Mouse (Mus musculus) CH12.LX (cell line): ENCODE results near the gene Stk17b. TPM values are rescaled to one million over a fixed set of nuclear protein-coding genes. Genes with fewer than 3 reads are reported as not detected.

ENCODE experiments used
- DNase-seq: peaks from one replicate; pipeline ENCODE4 v3.0.0-alpha.2; 2013; ENCODE audit errors: extremely low read depth
- H3K27ac ChIP-seq: 2 replicates; pipeline ENCODE4 v1.5.1; 2012; ENCODE audit warnings: low read depth, mild to moderate bottlenecking, control low read depth, moderate library complexity; ENCODE audit not compliant: insufficient read depth
- H3K27me3 ChIP-seq: replicated peaks from 2 replicates; pipeline ENCODE3; 2012; ENCODE audit warnings: inconsistent platforms
- H3K36me3 ChIP-seq, 2 experiments: replicated peaks in 1 of 2; 2 replicates each; pipeline versions ENCODE3 to v1.6.1; 2012; ENCODE audit warnings: inconsistent platforms in 1 of 2, low read length in 1 of 2, mild to moderate bottlenecking in 1 of 2, mixed read lengths in 1 of 2, moderate library complexity in 1 of 2; ENCODE audit not compliant: control insufficient read depth in 1 of 2, insufficient read depth in 1 of 2
- H3K4me1 ChIP-seq, 2 experiments: 2 replicates each; pipeline ENCODE4 v1.6.1; 2012; ENCODE audit warnings: inconsistent platforms in 1 of 2, moderate library complexity in 1 of 2; ENCODE audit not compliant: insufficient read depth in 2 of 2, control insufficient read depth in 1 of 2
- H3K4me2 ChIP-seq: 2 replicates; pipeline ENCODE4 v1.6.1; 2012; ENCODE audit warnings: low read depth, mild to moderate bottlenecking, control low read depth; ENCODE audit not compliant: poor library complexity, insufficient read depth, severe bottlenecking
- H3K4me3 ChIP-seq, 3 experiments: fragments of 150-350 bp in 1 of 3; sonication (generic) in 1 of 3; replicated peaks in 1 of 3; 2 replicates each; pipeline versions ENCODE3 to v1.5.1; 2011 to 2012; ENCODE audit warnings: low read depth in 2 of 3, low read length in 2 of 3, mild to moderate bottlenecking in 2 of 3, moderate library complexity in 2 of 3, control low read depth in 1 of 3, improper control_type of control experiment in 1 of 3, inconsistent platforms in 1 of 3, mixed read lengths in 1 of 3; ENCODE audit not compliant: poor library complexity in 1 of 3
- H3K79me2 ChIP-seq: replicated peaks from 2 replicates; pipeline ENCODE4 v1.6.1; 2012; ENCODE audit warnings: mild to moderate bottlenecking, moderate library complexity; ENCODE audit not compliant: control insufficient read depth, poor library complexity, insufficient read depth, severe bottlenecking; ENCODE audit errors: extremely low read depth
- H3K9ac ChIP-seq: 2 replicates; pipeline ENCODE4 v1.6.1; 2012; ENCODE audit warnings: low read depth, mild to moderate bottlenecking, control low read depth, moderate library complexity; ENCODE audit not compliant: insufficient read depth
- H3K9me3 ChIP-seq: replicated peaks from 2 replicates; pipeline ENCODE3; 2012; ENCODE audit warnings: low read length, inconsistent platforms, mixed read lengths
- BHLHE40 ChIP-seq: IDR thresholded peaks from 2 replicates; pipeline ENCODE4 v1.6.1; 2011; ENCODE audit warnings: mild to moderate bottlenecking, low read depth, low read length, improper control_type of control experiment
- CHD1 ChIP-seq: IDR thresholded peaks from 2 replicates; pipeline ENCODE4 v1.6.1; 2012; ENCODE audit warnings: low read depth, low read length, improper control_type of control experiment, inconsistent platforms
- CHD2 ChIP-seq: IDR thresholded peaks from 2 replicates; pipeline ENCODE4 v1.6.1; 2011; ENCODE audit warnings: low read length, improper control_type of control experiment
- ELF1 ChIP-seq: IDR thresholded peaks from 2 replicates; pipeline ENCODE4 v1.6.1; 2014; ENCODE audit warnings: low read depth, mild to moderate bottlenecking, inconsistent platforms, low read length, improper control_type of control experiment
- EP300 ChIP-seq: IDR thresholded peaks from 2 replicates; pipeline ENCODE4 v1.6.1; 2011; ENCODE audit warnings: low read length, improper control_type of control experiment
- ETS1 ChIP-seq: conservative IDR thresholded peaks from 2 replicates; pipeline ENCODE4 v1.6.1; 2012; ENCODE audit warnings: low read depth, mild to moderate bottlenecking, inconsistent platforms, low read length, improper control_type of control experiment, moderate library complexity
- GABPA ChIP-seq: IDR thresholded peaks from 2 replicates; pipeline ENCODE4 v1.6.1; 2012; ENCODE audit warnings: low read depth, low read length, improper control_type of control experiment, inconsistent platforms; ENCODE audit not compliant: insufficient replicate concordance
- HCFC1 ChIP-seq: IDR thresholded peaks from 2 replicates; pipeline ENCODE4 v1.6.1; 2012; ENCODE audit warnings: low read depth, mild to moderate bottlenecking, inconsistent platforms, low read length, improper control_type of control experiment
- IRF4 ChIP-seq: IDR thresholded peaks from 2 replicates; pipeline ENCODE4 v1.6.1; 2014; ENCODE audit warnings: low read depth, mild to moderate bottlenecking, inconsistent platforms, low read length, improper control_type of control experiment
- JUN ChIP-seq: IDR thresholded peaks from 2 replicates; pipeline ENCODE4 v1.6.1; 2011; ENCODE audit warnings: low read depth, mild to moderate bottlenecking, low read length, improper control_type of control experiment, moderate library complexity; ENCODE audit not compliant: insufficient read depth
- JUND ChIP-seq: conservative IDR thresholded peaks from 2 replicates; pipeline ENCODE4 v1.6.1; 2011; ENCODE audit warnings: low read depth, low read length, improper control_type of control experiment
- KAT2A ChIP-seq: IDR thresholded peaks from 2 replicates; pipeline ENCODE4 v1.6.1; 2012; ENCODE audit warnings: low read length, improper control_type of control experiment, inconsistent platforms; ENCODE audit not compliant: insufficient replicate concordance
- MAFK ChIP-seq: IDR thresholded peaks from 2 replicates; pipeline ENCODE4 v1.6.1; 2011; ENCODE audit warnings: low read length, improper control_type of control experiment; ENCODE audit not compliant: insufficient replicate concordance
- MAX ChIP-seq: IDR thresholded peaks from 2 replicates; pipeline ENCODE4 v1.6.1; 2011; ENCODE audit warnings: low read length, improper control_type of control experiment
- MAZ ChIP-seq: IDR thresholded peaks from 2 replicates; pipeline ENCODE4 v1.6.1; 2012; ENCODE audit warnings: low read depth, mild to moderate bottlenecking, inconsistent platforms, low read length, improper control_type of control experiment, moderate library complexity
- MEF2A ChIP-seq: IDR thresholded peaks from 2 replicates; pipeline ENCODE4 v1.6.1; 2014; ENCODE audit warnings: low read depth, mild to moderate bottlenecking, inconsistent platforms, low read length, improper control_type of control experiment, borderline replicate concordance
- MXI1 ChIP-seq: IDR thresholded peaks from 2 replicates; pipeline ENCODE4 v1.6.1; 2011; ENCODE audit warnings: mild to moderate bottlenecking, low read depth, low read length, improper control_type of control experiment
- NELFE ChIP-seq: IDR thresholded peaks from 2 replicates; pipeline ENCODE4 v1.6.1; 2011; ENCODE audit warnings: low read depth, low read length, improper control_type of control experiment
- NRF1 ChIP-seq: IDR thresholded peaks from 2 replicates; pipeline ENCODE4 v1.6.1; 2014; ENCODE audit warnings: low read depth, mild to moderate bottlenecking, inconsistent platforms, low read length, improper control_type of control experiment, moderate library complexity
- PAX5 ChIP-seq: IDR thresholded peaks from 2 replicates; pipeline ENCODE4 v1.6.1; 2012; ENCODE audit warnings: low read length, inconsistent platforms, mixed read lengths
- POLR2A ChIP-seq: IDR thresholded peaks from 2 replicates; pipeline ENCODE4 v1.6.1; 2011; ENCODE audit warnings: low read depth, mild to moderate bottlenecking, improper control_type of control experiment, low read length
- RAD21 ChIP-seq: IDR thresholded peaks from 2 replicates; pipeline ENCODE4 v1.6.1; 2011; ENCODE audit warnings: low read depth, mild to moderate bottlenecking, low read length, improper control_type of control experiment, moderate library complexity
- RCOR1 ChIP-seq: conservative IDR thresholded peaks from 2 replicates; pipeline ENCODE4 v1.6.1; 2012; ENCODE audit warnings: low read depth, mild to moderate bottlenecking, inconsistent platforms, low read length, improper control_type of control experiment
- SIN3A ChIP-seq: IDR thresholded peaks from 2 replicates; pipeline ENCODE4 v1.6.1; 2012; ENCODE audit warnings: low read length, improper control_type of control experiment, inconsistent platforms
- TBP ChIP-seq: conservative IDR thresholded peaks from 2 replicates; pipeline ENCODE4 v1.6.1; 2011; ENCODE audit warnings: low read depth, low read length, improper control_type of control experiment
- TCF12 ChIP-seq: IDR thresholded peaks from 2 replicates; pipeline ENCODE4 v1.6.1; 2014; ENCODE audit warnings: low read depth, mild to moderate bottlenecking, inconsistent platforms, low read length, improper control_type of control experiment
- USF1 ChIP-seq: IDR thresholded peaks from 2 replicates; pipeline ENCODE4 v1.6.1; 2014; ENCODE audit warnings: low read depth, mild to moderate bottlenecking, inconsistent platforms, low read length, improper control_type of control experiment
- USF2 ChIP-seq: conservative IDR thresholded peaks from 2 replicates; pipeline ENCODE4 v1.6.1; 2011; ENCODE audit warnings: low read depth, low read length, improper control_type of control experiment
- ZC3H11A ChIP-seq: IDR thresholded peaks from 2 replicates; pipeline ENCODE4 v1.6.1; 2012; ENCODE audit warnings: low read depth, mild to moderate bottlenecking, inconsistent platforms, low read length, improper control_type of control experiment
- ZKSCAN1 ChIP-seq: IDR thresholded peaks from 2 replicates; pipeline ENCODE4 v1.6.1; 2012; ENCODE audit warnings: low read depth, inconsistent platforms, low read length, improper control_type of control experiment, borderline replicate concordance
- ZMIZ1 ChIP-seq: IDR thresholded peaks from 2 replicates; pipeline ENCODE4 v1.6.1; 2012; ENCODE audit warnings: low read depth, mild to moderate bottlenecking, inconsistent platforms, low read length, improper control_type of control experiment
- ZNF384 ChIP-seq: IDR thresholded peaks from 2 replicates; pipeline ENCODE4 v1.6.1; 2012; ENCODE audit warnings: low read depth, low read length, improper control_type of control experiment, inconsistent platforms
- dilution Hi-C: fragments of 300-500 bp; cut with MboI; formaldehyde crosslinking; loops from 2 replicates; pipeline ENCODE4 v1.14.3; 2020; ENCODE audit warnings: low sequenced_read_pairs; ENCODE audit not compliant: extremely low pct_unique_long_range_greater_than_20kb, extremely low pct_ligation_motif_present
- in situ Hi-C: fragments of 300-500 bp; cut with MboI; formaldehyde crosslinking; loops from 3 replicates; pipeline ENCODE4 v1.14.3; 2019; ENCODE audit warnings: low sequenced_read_pairs, low pct_ligation_motif_present, low pct_unique_long_range_greater_than_20kb, mixed read lengths
- polyA plus RNA-seq: library from polyadenylated mRNA; unstranded; fragments of >175 nt; gene quantifications from 2 replicates; pipeline ENCODE4 v1.2.1, GENCODE M21; 2012; ENCODE audit warnings: low read depth; ENCODE audit not compliant: insufficient read length
- total RNA-seq, 2 experiments: library from RNA; depleted of rRNA; stranded (reverse); fragments of 300-350 nt in 1 of 2; fragments of >200 nt in 1 of 2; gene quantifications; 2 replicates each; pipeline ENCODE4 v1.2.3; 2012 to 2014

Stk17b gene
- total and polyA plus RNA-seq, 3 experiments: 25.2 to 58.6 (median 46.3) TPM

GRCm38 (mm10) chr1:53774571-53774970, 10.5 kb downstream of the Stk17b start:
- H3K27ac ChIP-seq: no peak overlapping the region
- in situ Hi-C loops (no loop called here), dilution Hi-C loops (no loop called here)
- H3K9me3 ChIP-seq: no peaks in the 10 kb centered on the region
- no peak overlapping the region for H3K4me3 ChIP-seq
- no peak for DNase-seq
- peak overlapping the region; percentile 66 for H3K9ac ChIP-seq
- peaks cover 7 to 24% of the 10 kb centered on the region in 2 experiments for H3K36me3 ChIP-seq
- H3K79me2 ChIP-seq: peaks cover 54% of the 10 kb centered on the region
- peak overlapping the region; percentile 90; the same call in 1 of the 2 replicates for H3K4me2 ChIP-seq
- H3K27me3 ChIP-seq: no peaks in the 10 kb centered on the region
- H3K4me1 ChIP-seq: peaks cover 2 to 64% of the 10 kb centered on the region in 2 experiments; a peak in 3 of 4 replicates
- TF ChIP-seq CHD1 (peak; percentile 8; the same call in 1 of the 2 replicates), MAFK (no peak)

- in situ Hi-C loops (no loop called here), dilution Hi-C loops (no loop called here)
- Histone ChIP-seq H3K9ac (peak overlapping the region; percentile 66; the same call in 1 of the 2 replicates), H3K36me3 (peaks cover 12 to 30% of the 10 kb centered on the region in 2 experiments), H3K27ac (peak overlapping the region; percentile 53; the same call in 1 of the 2 replicates), H3K4me1 (peaks cover 2 to 64% of the 10 kb centered on the region in 2 experiments; a peak in 3 of 4 replicates), H3K27me3 (no peaks in the 10 kb centered on the region), H3K4me2 (peak overlapping the region; percentile 96), H3K79me2 (peaks cover 55% of the 10 kb centered on the region), H3K9me3 (no peaks in the 10 kb centered on the region), H3K4me3 (peak overlapping the region in 2 of 3 experiments; percentile 23 to 33)
- peak; percentile 92 for DNase-seq
- TF ChIP-seq ZNF384 (peak; percentile 67), MEF2A (peak; percentile 90), IRF4 (peak; percentile 91), RAD21 (no peak; the same call in 1 of the 2 replicates), CHD1 (peak; percentile 87; the same call in 1 of the 2 replicates), EP300 (peak; percentile 96), PAX5 (no peak), ZKSCAN1 (no peak), TBP (no peak), ELF1 (peak; percentile 27; the same call in 1 of the 2 replicates), BHLHE40 (peak; percentile 78), KAT2A (0 out of 2 replicates have a peak, but pooled peaks have one; percentile 20), POLR2A (no peak), TCF12 (peak; percentile 68; the same call in 1 of the 2 replicates), RCOR1 (peak; percentile 56; the same call in 1 of the 2 replicates), JUND (peak; percentile 66; the same call in 1 of the 2 replicates), MXI1 (no peak), HCFC1 (no peak; the same call in none of the 2 replicates), MAX (peak; percentile 57; the same call in 1 of the 2 replicates), CHD2 (peak; percentile 96), ZMIZ1 (no peak), MAFK (peak; percentile 84), MAZ (peak; percentile 93), USF2 (no peak), GABPA (no peak), ETS1 (peak; percentile 85), NRF1 (no peak), USF1 (no peak), NELFE (no peak), JUN (peak; percentile 71), ZC3H11A (no peak), SIN3A (peak; percentile 91)
Observed at GRCm38 (mm10) chr1:53773994-53774393, 11.0 kb downstream of the Stk17b start.
